Mouse (Mus musculus) stomach, postnatal 0 days (tissue): ENCODE results near the gene Tmem232.
"Not testable (repeated sequence)": the region's sequence is repeated elsewhere in the genome, so short reads cannot be mapped to it uniquely, and the experiment has no call there.

Source experiments
- CTCF ChIP-seq: IDR thresholded peaks from 2 replicates; pipeline ENCODE4 v1.5.1; 2016; ENCODE audit warnings: antibody characterized with exemption, low read depth, mild to moderate bottlenecking, moderate library complexity
- EP300 ChIP-seq: optimal IDR thresholded peaks from 2 replicates; pipeline ENCODE3; 2016; ENCODE audit warnings: antibody characterized with exemption

DNA sequence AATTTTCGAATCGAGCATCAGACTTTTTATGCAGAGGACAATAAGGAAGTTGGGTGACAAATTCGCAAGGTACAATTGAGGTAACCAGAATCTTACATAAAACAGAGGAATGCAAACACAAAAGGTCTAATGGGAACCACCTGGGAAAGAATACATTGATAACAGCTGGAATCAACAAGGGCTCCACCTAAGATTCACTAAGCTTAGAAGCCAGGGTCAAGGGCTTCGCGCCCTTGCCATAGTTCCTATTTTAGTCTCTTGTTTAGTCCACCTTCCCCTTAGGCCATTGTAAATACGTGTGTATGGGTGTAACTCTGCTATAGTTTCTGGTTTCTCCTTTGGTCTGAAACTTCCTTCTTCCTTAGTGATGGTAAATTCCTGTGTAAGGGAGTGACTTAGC is 318.9 kb downstream of the Tmem232 start:
- TF ChIP-seq CTCF, EP300: not testable (repeated sequence)
